Mouse (Mus musculus) CH12F3 (cell line): ENCODE measurements at regions not wholly inside any gene's neighbourhood (a gene's known extent, or its start where the extent isn't known, plus 50 kb on each side); places are given as distances from the start of the nearest gene placed in this dataset.
"Not testable (repeated sequence)": the region's sequence is repeated elsewhere in the genome, so short reads cannot be mapped to it uniquely, and the experiment has no call there.

Experiments
- in situ Hi-C: fragments of 300-500 bp; cut with MboI; formaldehyde crosslinking; loops from 2 replicates; pipeline ENCODE4 v1.14.3; 2020; ENCODE audit warnings: low sequenced_read_pairs

DNA sequence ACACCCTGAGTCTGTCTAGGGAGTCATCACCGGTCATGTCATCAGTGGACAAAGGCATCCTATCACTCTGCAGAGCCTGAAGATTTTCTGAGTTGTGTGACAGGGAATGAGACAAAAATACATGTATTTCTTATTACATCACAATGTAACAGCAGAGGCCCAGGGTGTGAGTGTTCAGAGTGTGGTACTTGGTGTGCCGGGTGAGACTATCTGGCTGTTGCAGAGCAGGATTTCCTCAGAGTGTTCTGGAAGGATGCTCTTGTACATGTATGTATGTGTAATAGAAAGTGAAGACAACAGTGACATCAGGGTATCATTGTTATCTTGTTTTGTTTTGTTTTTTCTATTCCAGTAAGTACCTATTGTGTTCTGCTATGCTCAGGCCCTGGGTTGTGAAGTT, 87.7 kb downstream of the Rhob start:
- in situ Hi-C loops, result no loop called here

DNA sequence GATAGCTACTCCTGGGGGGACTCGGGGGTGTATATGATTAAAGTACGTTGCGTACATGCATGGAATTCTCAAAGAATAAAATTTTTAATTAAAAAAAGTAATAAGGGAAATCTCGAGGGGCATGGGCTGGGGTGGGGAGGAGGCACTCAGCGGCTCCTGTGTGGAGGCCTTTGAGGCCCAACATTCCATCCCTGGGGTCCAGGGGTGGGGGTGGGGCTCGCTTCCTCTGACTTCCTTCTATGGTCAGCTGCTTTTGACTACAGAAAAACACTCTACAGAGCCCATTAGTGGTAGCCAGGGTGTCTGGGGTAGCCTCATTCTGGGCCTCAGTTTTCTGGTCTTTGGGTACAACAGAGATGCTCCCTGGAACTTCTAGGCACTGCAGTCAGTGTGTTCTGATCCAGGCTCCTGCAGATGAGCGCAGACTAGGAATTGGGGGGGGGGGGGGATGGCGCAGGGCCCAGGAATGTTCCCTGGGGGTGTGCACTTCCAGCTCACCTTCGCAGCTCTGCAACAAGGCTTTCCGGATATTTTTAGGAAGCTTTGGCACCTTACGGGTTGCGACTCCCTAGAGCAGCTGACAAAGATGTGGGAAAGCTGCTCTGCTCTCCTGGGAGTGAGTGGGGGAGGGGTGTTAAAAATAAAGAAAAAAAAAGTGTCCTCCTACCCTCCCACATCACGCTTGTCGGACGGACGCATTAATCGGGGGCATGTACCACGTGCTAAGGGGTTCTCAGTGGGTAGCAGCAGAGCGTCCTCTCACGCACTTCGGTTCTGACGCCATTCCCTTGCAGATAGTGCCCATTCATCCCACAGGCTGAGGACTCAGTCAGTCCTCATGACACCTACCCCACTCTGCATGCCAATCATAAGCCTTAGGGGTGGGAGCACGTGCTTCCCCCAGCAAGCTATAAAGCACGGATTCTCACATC, 89.1 kb downstream of the Rhob start:
- in situ Hi-C loops, result no loop called here

DNA sequence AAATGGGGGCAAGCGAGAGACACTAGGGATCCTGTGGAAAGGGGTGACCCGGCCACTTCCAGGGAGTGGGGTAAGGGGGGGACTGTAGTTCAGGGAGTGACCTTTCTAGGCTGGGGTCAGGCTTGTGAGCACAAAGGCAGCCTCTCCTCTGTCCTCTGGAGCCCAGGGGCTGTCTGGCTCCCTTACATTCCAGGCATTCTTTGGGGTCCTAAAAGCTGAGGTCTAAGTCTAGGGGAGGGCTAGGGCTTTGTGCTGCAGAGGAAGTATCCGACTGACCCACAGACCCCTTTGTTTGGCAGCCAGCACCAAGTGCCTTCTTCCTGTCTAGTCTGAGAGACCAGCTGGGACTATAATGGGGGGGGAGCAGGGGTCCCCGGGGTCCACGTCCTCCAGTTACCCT, 88.9 kb downstream of the Hs1bp3 start:
- in situ Hi-C loops, result no loop called here

DNA sequence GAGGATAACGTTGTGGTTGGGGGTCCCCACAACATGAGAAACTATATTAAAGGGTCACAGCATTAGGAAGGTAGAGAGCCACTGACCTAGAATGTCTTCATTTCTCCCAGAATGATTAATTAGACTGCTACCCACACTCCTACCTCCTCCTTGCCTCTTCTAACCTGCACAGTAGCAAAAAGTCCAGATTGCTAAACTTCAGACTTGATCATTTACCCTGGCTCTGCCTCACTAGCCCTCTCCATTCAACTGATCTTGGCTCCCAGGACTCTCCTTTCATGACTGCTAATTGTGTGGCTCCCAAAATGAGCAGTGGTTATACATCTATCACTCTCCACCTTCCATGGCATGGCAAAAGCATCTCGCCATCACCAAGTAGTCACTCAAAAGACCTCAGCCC, 88.1 kb downstream of the Hs1bp3 start:
- in situ Hi-C loops, result no loop called here

DNA sequence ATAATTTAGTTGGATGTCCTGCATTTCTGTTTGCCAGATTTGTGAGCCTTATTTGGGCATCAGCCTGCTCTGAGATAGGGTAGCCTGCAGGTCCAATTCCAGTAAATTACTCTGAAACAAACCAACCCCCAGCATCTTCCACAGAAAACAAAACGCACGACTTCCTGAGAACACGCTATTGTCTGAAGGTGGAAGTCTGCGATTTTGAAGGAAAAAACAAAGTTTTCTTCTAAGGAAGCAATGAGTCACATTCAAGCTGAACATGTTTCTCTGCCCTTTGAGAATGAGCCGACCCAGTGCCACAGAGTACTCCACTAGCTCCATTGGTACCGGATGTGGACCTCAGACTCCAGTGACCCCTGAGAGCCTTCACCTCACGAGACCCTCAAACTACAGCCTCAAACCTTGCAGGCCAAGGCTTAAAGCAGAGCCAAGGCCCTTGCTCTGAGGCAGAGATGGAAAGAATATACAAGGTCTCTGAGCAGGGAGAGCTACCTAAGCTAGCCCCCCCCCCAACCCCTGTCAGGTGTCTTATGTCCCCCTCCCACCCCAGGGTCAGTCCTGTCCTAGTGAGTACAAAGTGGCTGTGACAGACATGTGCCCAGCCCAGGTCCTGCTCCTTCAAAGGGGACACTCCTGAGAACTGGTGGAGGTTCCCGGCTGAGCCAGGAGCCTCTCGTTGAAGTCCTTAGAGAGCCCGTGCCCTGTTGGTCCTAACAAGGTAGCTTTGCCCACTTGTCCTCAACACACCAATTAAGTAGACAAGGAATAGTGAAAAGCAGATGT, 87.3 kb downstream of the Hs1bp3 start:
- in situ Hi-C loops, result no loop called here

DNA sequence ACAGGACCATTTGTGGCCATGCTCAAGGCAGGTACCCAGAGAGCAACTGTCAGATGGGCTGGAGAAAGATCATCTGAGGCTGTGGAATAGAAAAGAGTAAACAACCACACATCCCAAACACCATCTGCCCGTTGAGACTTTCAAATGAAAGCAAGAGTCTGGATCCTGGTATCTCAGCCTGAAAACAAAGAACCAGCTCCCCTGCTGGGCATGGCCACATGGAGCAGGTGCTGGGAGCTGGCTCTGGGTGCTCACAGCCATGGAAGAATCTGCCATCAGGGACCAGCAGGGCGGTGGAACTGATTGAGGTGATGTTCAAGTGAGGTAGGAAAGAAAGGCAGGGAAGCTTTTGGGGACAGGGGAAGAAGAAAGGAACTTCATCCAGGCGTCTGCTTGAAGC, 85.6 kb downstream of the Hs1bp3 start:
- in situ Hi-C loops, result no loop called here

DNA sequence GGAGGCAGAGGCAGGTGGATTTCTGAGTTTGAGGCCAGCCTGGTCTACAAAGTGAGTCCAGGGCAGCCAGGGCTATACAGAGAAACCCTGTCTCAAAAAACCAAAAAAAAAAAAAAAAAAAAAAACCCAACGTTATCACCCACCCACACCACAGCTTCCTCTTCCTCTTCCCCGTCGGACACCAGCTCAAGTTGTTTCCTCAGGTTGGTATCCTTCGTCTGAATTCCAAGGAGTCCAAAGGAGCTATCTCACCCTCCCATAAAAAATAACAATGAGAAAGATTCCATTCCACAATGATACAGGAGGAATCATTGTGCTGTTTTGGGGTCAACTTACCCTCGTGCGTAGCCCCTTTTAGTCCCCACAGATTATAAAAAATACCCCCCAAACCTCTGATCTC, 83.2 kb downstream of the Hs1bp3 start:
- in situ Hi-C loops, result not testable (repeated sequence)

DNA sequence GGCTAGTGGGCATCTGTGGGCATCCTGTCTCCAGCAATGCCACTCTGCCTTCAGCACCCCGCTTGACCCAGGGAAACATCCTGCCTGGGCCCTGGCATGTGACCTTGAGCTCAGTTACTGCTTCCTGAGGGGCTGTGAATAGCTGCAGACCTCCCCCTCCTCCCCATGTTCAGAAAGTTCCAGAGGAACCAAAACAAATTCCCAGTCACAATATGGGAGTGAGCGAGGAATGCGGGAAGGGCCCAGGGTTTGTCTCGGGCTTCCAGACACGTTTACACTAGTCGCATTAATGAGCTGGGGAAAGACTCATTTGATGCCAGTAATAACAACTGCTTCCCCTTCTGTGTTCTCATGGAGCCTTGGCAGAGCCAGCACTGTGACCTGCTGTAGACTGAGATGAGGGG, 81.7 kb downstream of the Hs1bp3 start:
- in situ Hi-C loops, result no loop called here

DNA sequence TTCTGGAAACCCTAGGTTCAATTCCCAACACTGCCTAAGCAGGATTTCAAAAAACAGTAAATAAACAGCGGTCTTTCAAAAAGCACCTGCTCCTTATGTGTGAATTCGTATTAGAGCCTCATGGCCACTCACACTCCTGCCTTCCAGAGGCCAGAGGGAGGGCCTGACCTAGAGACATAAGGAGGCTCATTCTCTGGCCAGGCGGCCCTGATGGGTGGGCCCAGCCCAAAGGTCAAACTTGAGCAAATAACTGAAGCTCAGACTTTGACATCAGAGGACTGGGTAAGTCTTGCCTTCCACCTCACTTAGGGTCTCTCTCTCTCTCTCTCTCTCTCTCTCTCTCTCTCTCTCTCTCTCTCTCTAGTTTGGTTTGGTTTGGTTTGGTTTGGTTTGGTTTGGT, 80.7 kb downstream of the Hs1bp3 start:
- in situ Hi-C loops, result no loop called here
